Mouse (Mus musculus): Measurements from ENCODE around the gene Ascc1. TPM values are rescaled to one million over a fixed set of nuclear protein-coding genes. Genes with fewer than 3 reads are reported as not detected.

Ascc1 gene
- total RNA-seq (2014; rRNA removed) (8.5 and 10.8 TPM in 2 replicates), polyA plus RNA-seq (2012; rRNA removed) (12.9 and 15.6 TPM in 2 replicates)

GRCm38 (mm10) chr10:60002673-60003212 is at the start of gene Ascc1, which contains the start of gene Anapc16:
TSS of gene Ascc1 (plus strand) at chr10:60002805.
TSS of gene Anapc16 (minus strand) at chr10:60003135.
- Histone ChIP-seq H3K27ac (replicated peaks; ENCODE audit: insufficient read depth, low read depth, low read length) (peak within 1 kb of the TSS; percentile 94), H3K27me3 (ENCODE audit: control insufficient read depth, insufficient read depth, low read length) (no peaks in the 10 kb centered on the region), H3K4me1 (ENCODE audit: control insufficient read depth, insufficient read depth, low read length) (peaks cover 6% of the 10 kb centered on the region), H3K4me3 (ENCODE audit: insufficient read depth, low read depth, low read length) (peak within 1 kb of the TSS; percentile 74), H3K79me2 (ENCODE audit: control insufficient read depth, insufficient read depth, low read length) (peaks cover 15% of the 10 kb centered on the region; the same call in 1 of the 2 replicates), H3K36me3 (ENCODE audit: control insufficient read depth, insufficient read depth, low read length) (peaks cover 2% of the 10 kb centered on the region; the same call in 1 of the 2 replicates), H3K9ac (ENCODE audit: low read depth, low read length) (peak within 1 kb of the TSS; percentile 83)
- TF ChIP-seq POLR2A (IDR thresholded peaks at IDR 0.05; ENCODE audit: extremely low read depth, insufficient read depth, low read length) (peak; percentile 71), CTCF (IDR thresholded peaks at IDR 0.05; ENCODE audit: low read depth, low read length) (no peak)
- under 1% methylated on average over 51 of the region's 51 CpGs for WGBS
- DNase-seq (ENCODE audit: extremely low read depth, low read depth, low spot score): peak; percentile 83

GRCm38 (mm10) chr10:59953564-59954039 is 49.0 kb upstream of the Ascc1 start:
- TF ChIP-seq POLR2A (IDR thresholded peaks at IDR 0.05; ENCODE audit: extremely low read depth, insufficient read depth, low read length) (no peak), CTCF (IDR thresholded peaks at IDR 0.05; ENCODE audit: low read depth, low read length) (no peak)
- H3K27me3 ChIP-seq (ENCODE audit: control insufficient read depth, insufficient read depth, low read length): no peaks in the 10 kb centered on the region
- whole genome bisulfite sequencing: 61% methylated on average over 7 of the region's 7 CpGs

GRCm38 (mm10) chr10:59956681-59957080 is 45.9 kb upstream of the Ascc1 start:
- TF ChIP-seq CTCF (IDR thresholded peaks at IDR 0.05; ENCODE audit: low read depth, low read length) (no peak), POLR2A (IDR thresholded peaks at IDR 0.05; ENCODE audit: extremely low read depth, insufficient read depth, low read length) (no peak)
- Histone ChIP-seq H3K4me3 (ENCODE audit: insufficient read depth, low read depth, low read length) (no peak overlapping the region), H3K27ac (replicated peaks; ENCODE audit: insufficient read depth, low read depth, low read length) (no peak overlapping the region), H3K4me1 (ENCODE audit: control insufficient read depth, insufficient read depth, low read length) (peaks cover 4% of the 10 kb centered on the region; the same call in 1 of the 2 replicates), H3K79me2 (ENCODE audit: control insufficient read depth, insufficient read depth, low read length) (no peaks in the 10 kb centered on the region), H3K36me3 (ENCODE audit: control insufficient read depth, insufficient read depth, low read length) (no peaks in the 10 kb centered on the region), H3K9ac (ENCODE audit: low read depth, low read length) (no peak overlapping the region), H3K27me3 (ENCODE audit: control insufficient read depth, insufficient read depth, low read length) (no peaks in the 10 kb centered on the region)
- DNase-seq (ENCODE audit: extremely low read depth, low read depth, low spot score): no peak
- WGBS: 89% methylated on average over 5 of the region's 5 CpGs

More at GRCm38 (mm10) chr10:59953564-59954039, 49.0 kb upstream of the Ascc1 start:
- Histone ChIP-seq H3K27ac (replicated peaks; ENCODE audit: insufficient read depth, low read depth, low read length) (no peak overlapping the region), H3K36me3 (ENCODE audit: control insufficient read depth, insufficient read depth, low read length) (no peaks in the 10 kb centered on the region), H3K79me2 (ENCODE audit: control insufficient read depth, insufficient read depth, low read length) (no peaks in the 10 kb centered on the region), H3K4me1 (ENCODE audit: control insufficient read depth, insufficient read depth, low read length) (peaks cover 12% of the 10 kb centered on the region), H3K9ac (ENCODE audit: low read depth, low read length) (no peak overlapping the region), H3K4me3 (ENCODE audit: insufficient read depth, low read depth, low read length) (no peak overlapping the region)
- DNase-seq (ENCODE audit: extremely low read depth, low read depth, low spot score): no peak

GRCm38 (mm10) chr10:59957171-59958149 is 45.1 kb upstream of the Ascc1 start:
- TF ChIP-seq CTCF (IDR thresholded peaks at IDR 0.05; ENCODE audit: low read depth, low read length) (no peak), POLR2A (IDR thresholded peaks at IDR 0.05; ENCODE audit: extremely low read depth, insufficient read depth, low read length) (no peak)
- Histone ChIP-seq H3K4me3 (ENCODE audit: insufficient read depth, low read depth, low read length) (no peak overlapping the region), H3K4me1 (ENCODE audit: control insufficient read depth, insufficient read depth, low read length) (peaks cover under 1% of the 10 kb centered on the region; the same call in 1 of the 2 replicates), H3K79me2 (ENCODE audit: control insufficient read depth, insufficient read depth, low read length) (no peaks in the 10 kb centered on the region), H3K9ac (ENCODE audit: low read depth, low read length) (no peak overlapping the region), H3K27ac (replicated peaks; ENCODE audit: insufficient read depth, low read depth, low read length) (no peak overlapping the region), H3K36me3 (ENCODE audit: control insufficient read depth, insufficient read depth, low read length) (no peaks in the 10 kb centered on the region), H3K27me3 (ENCODE audit: control insufficient read depth, insufficient read depth, low read length) (no peaks in the 10 kb centered on the region)
- 53% methylated on average over 25 of the region's 25 CpGs for WGBS
- no peak for DNase-seq (ENCODE audit: extremely low read depth, low read depth, low spot score)

GRCm38 (mm10) chr10:59958458-59958857 is 44.1 kb upstream of the Ascc1 start:
- no peaks in the 10 kb centered on the region for H3K4me1 ChIP-seq (ENCODE audit: control insufficient read depth, insufficient read depth, low read length)
- no peak overlapping the region for H3K27ac ChIP-seq (replicated peaks; ENCODE audit: insufficient read depth, low read depth, low read length)
- H3K9ac ChIP-seq (ENCODE audit: low read depth, low read length): no peak overlapping the region
- H3K27me3 ChIP-seq (ENCODE audit: control insufficient read depth, insufficient read depth, low read length): no peaks in the 10 kb centered on the region
- H3K79me2 ChIP-seq (ENCODE audit: control insufficient read depth, insufficient read depth, low read length): no peaks in the 10 kb centered on the region
- no peak overlapping the region for H3K4me3 ChIP-seq (ENCODE audit: insufficient read depth, low read depth, low read length)
- H3K36me3 ChIP-seq (ENCODE audit: control insufficient read depth, insufficient read depth, low read length): no peaks in the 10 kb centered on the region
- WGBS: 84% methylated on average over 5 of the region's 5 CpGs
- TF ChIP-seq POLR2A (IDR thresholded peaks at IDR 0.05; ENCODE audit: extremely low read depth, insufficient read depth, low read length): no peak
- no peak for TF ChIP-seq CTCF (IDR thresholded peaks at IDR 0.05; ENCODE audit: low read depth, low read length)
- DNase-seq (ENCODE audit: extremely low read depth, low read depth, low spot score): no peak

Measured in liver, adult 2 months (tissue).